Mouse (Mus musculus): ENCODE results near the gene Tchhl1. TPM values are rescaled to one million over a fixed set of nuclear protein-coding genes. Genes with fewer than 3 reads are reported as not detected.

The Tchhl1 gene
- total RNA-seq (2014; rRNA removed; ENCODE audit: low replicate concordance) (not detected in 2 replicates), polyA plus RNA-seq (2015; fragmentation: Nextera tagmentation; extraction: Ambion mirVana) (not detected in 2 replicates)

- Histone ChIP-seq H3K9me3 (replicated peaks; ENCODE audit: control insufficient read depth, low read length) (no peaks in the 10 kb centered on the region), H3K4me1 (ENCODE audit: control insufficient read depth, insufficient read depth) (0 out of 2 replicates have a peak, but pooled peaks cover 6% of the 10 kb centered on the region), H3K36me3 (replicated peaks; ENCODE audit: control insufficient read depth, insufficient read depth, low read length) (no peaks in the 10 kb centered on the region), H3K9ac (replicated peaks; ENCODE audit: low read depth, low read length) (no peak within 1 kb of the TSS), H3K4me3 (ENCODE audit: low read depth, low read length) (no peak within 1 kb of the TSS), H3K27ac (ENCODE audit: low read depth) (no peak within 1 kb of the TSS), H3K4me2 (ENCODE audit: low read depth, low read length) (no peak within 1 kb of the TSS), H3K27me3 (ENCODE audit: control insufficient read depth, insufficient read depth, low read length) (no peaks in the 10 kb centered on the region)
- 63% methylated on average over 5 of the region's 5 CpGs for WGBS
- DNase-seq (ENCODE audit: low spot score): no peak
- ATAC-seq (ENCODE audit: insufficient read depth, low read depth): no peak
- TF ChIP-seq CTCF (IDR thresholded peaks at IDR 0.05; ENCODE audit: low read depth) (no peak), EP300 (IDR thresholded peaks at IDR 0.05; ENCODE audit: low read depth) (no peak)
Measured at GRCm38 (mm10) chr3:93468561-93468960, at the start of gene Tchhl1. Gene Tchhl1 (plus strand): TSS chr3:93468754.

DNA sequence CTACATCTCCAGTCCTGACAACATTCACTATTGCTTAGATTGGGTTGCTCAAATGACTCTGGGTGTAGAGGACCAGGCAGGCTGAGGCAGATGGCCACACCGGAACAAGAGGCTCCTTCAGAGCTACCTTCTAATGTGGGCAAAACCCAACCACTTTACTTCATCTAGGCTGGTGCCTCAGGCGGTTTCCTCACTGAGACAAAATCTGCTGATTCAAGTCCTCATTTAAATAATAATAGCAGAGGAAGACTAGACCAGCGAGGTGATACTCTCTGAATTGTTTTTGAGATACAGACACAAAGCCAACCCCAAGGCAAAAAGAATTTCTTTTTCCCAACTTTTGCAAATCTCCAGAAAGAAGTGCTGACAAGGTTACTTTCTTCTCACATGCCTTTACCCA is 36.9 kb upstream of the Tchhl1 start:
- WGBS: 54% methylated on average over 3 of the region's 3 CpGs
- no peaks in the 10 kb centered on the region for H3K9me3 ChIP-seq (replicated peaks; ENCODE audit: control insufficient read depth, low read length)
- ATAC-seq (ENCODE audit: insufficient read depth, low read depth): no peak

DNA sequence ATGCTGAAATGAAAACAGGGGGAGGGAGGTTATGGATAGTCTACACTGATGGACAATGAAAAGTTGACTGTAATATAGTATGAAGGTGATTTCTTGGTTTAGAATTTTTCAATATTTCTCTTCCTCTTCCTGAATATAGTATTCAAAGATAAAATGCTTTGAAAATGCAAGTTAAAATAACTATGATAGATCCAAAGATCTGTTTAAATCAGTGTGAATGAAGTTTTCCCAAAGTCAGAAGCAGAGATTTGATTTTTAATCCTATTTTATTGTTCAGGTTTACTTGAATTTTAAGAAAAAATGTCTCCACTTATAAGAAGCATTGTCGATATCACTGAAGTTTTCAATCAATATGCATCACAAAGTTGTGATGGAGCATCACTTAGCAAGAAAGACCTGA is 26.5 kb upstream of the Tchhl1 start, which contains the start of gene Tchh:
Gene Tchh, plus strand, starts transcription at position 301 of the 400 bp plus-strand sequence.
- Histone ChIP-seq H3K4me1 (ENCODE audit: control insufficient read depth, insufficient read depth) (peaks cover 10% of the 10 kb centered on the region), H3K27ac (ENCODE audit: low read depth) (no peak within 1 kb of the TSS), H3K9ac (replicated peaks; ENCODE audit: low read depth, low read length) (no peak within 1 kb of the TSS), H3K4me2 (ENCODE audit: low read depth, low read length) (no peak within 1 kb of the TSS), H3K27me3 (ENCODE audit: control insufficient read depth, insufficient read depth, low read length) (peaks cover 51% of the 10 kb centered on the region), H3K36me3 (replicated peaks; ENCODE audit: control insufficient read depth, insufficient read depth, low read length) (no peaks in the 10 kb centered on the region), H3K4me3 (ENCODE audit: low read depth, low read length) (peak within 1 kb of the TSS; percentile 57; the same call in 1 of the 2 replicates), H3K9me3 (replicated peaks; ENCODE audit: control insufficient read depth, low read length) (no peaks in the 10 kb centered on the region)
- DNase-seq (ENCODE audit: low spot score) (no peak), ATAC-seq (ENCODE audit: insufficient read depth, low read depth) (no peak)
- 79% methylated on average over 1 of the region's 1 CpGs for WGBS
- TF ChIP-seq EP300 (IDR thresholded peaks at IDR 0.05; ENCODE audit: low read depth) (no peak), CTCF (IDR thresholded peaks at IDR 0.05; ENCODE audit: low read depth) (no peak)

More for the DNA sequence above, 36.9 kb upstream of the Tchhl1 start:
- no peaks in the 10 kb centered on the region for H3K4me1 ChIP-seq (ENCODE audit: control insufficient read depth, insufficient read depth)
- H3K4me3 ChIP-seq (ENCODE audit: low read depth, low read length): no peak overlapping the region
- no peak for TF ChIP-seq EP300 (IDR thresholded peaks at IDR 0.05; ENCODE audit: low read depth)
- no peak for TF ChIP-seq CTCF (IDR thresholded peaks at IDR 0.05; ENCODE audit: low read depth)
- H3K27ac ChIP-seq (ENCODE audit: low read depth): no peak overlapping the region
- H3K36me3 ChIP-seq (replicated peaks; ENCODE audit: control insufficient read depth, insufficient read depth, low read length): no peaks in the 10 kb centered on the region
- H3K4me2 ChIP-seq (ENCODE audit: low read depth, low read length): no peak overlapping the region
- H3K9ac ChIP-seq (replicated peaks; ENCODE audit: low read depth, low read length): no peak overlapping the region
- no peak for DNase-seq (ENCODE audit: low spot score)
- no peaks in the 10 kb centered on the region for H3K27me3 ChIP-seq (ENCODE audit: control insufficient read depth, insufficient read depth, low read length)

GRCm38 (mm10) chr3:93443501-93444101 is 25.0 kb upstream of the Tchhl1 start:
- TF ChIP-seq EP300 (IDR thresholded peaks at IDR 0.05; ENCODE audit: low read depth): no peak
- no peak for TF ChIP-seq CTCF (IDR thresholded peaks at IDR 0.05; ENCODE audit: low read depth)
- DNase-seq (ENCODE audit: low spot score): no peak
- ATAC-seq (ENCODE audit: insufficient read depth, low read depth): no peak
- H3K27me3 ChIP-seq (ENCODE audit: control insufficient read depth, insufficient read depth, low read length): peaks cover 60% of the 10 kb centered on the region
- no peak overlapping the region for H3K27ac ChIP-seq (ENCODE audit: low read depth)
- WGBS: under 1% methylated on average over 38 of the region's 38 CpGs
- H3K4me1 ChIP-seq (ENCODE audit: control insufficient read depth, insufficient read depth): peaks cover 13% of the 10 kb centered on the region
- H3K4me2 ChIP-seq (ENCODE audit: low read depth, low read length): peak overlapping the region; percentile 81
- H3K9me3 ChIP-seq (replicated peaks; ENCODE audit: control insufficient read depth, low read length): no peaks in the 10 kb centered on the region
- no peak overlapping the region for H3K9ac ChIP-seq (replicated peaks; ENCODE audit: low read depth, low read length)
- H3K4me3 ChIP-seq (ENCODE audit: low read depth, low read length): peak overlapping the region; percentile 57
- no peaks in the 10 kb centered on the region for H3K36me3 ChIP-seq (replicated peaks; ENCODE audit: control insufficient read depth, insufficient read depth, low read length)

DNA sequence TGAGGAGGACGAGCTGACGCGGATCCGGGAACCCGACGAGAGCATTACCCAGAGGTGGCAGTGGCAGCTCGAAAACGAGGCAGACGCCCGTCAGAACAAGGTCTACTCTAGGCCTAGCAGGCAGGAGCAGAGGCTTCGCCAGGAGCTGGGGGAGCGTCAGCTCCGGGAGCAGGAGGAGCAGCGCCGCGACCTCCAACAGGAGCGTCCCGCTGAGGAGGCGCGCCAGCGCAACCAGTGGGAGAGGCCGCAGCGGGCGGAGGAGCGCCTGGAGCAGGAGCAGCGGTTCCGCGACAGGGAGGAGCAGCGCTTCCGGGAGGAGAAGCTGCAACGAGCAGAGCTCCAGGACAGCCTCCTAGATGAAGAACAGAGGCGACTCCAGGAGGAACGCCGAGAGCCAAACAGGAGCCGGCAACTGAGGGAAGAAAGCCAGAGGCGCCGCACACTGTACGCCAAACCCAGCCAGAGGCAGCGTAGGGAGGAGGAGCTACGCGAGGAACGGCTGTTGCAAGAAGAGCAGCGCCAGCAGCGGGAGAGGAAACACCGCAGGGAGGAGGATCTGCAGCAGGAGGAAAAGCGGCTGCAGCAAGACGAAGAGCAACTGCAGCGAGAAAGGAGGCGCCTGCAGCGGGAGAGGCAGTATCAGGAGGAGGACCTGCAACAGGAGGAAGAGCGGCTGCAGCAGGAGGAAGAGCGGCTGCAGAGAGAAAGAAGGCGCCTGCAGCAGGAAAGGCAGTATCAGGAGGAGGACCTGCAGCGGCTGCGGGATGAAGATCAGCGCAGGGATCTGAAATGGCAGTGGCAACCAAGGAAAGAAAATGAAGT is 24.0 kb upstream of the Tchhl1 start:
- H3K27ac ChIP-seq (ENCODE audit: low read depth): no peak overlapping the region
- DNase-seq (ENCODE audit: low spot score): peak; percentile 61
- peak; percentile 79 for ATAC-seq (ENCODE audit: insufficient read depth, low read depth)
- peaks cover 13% of the 10 kb centered on the region for H3K4me1 ChIP-seq (ENCODE audit: control insufficient read depth, insufficient read depth)
- H3K36me3 ChIP-seq (replicated peaks; ENCODE audit: control insufficient read depth, insufficient read depth, low read length): no peaks in the 10 kb centered on the region
- no peak overlapping the region for H3K9ac ChIP-seq (replicated peaks; ENCODE audit: low read depth, low read length)
- WGBS: 1% methylated on average over 56 of the region's 56 CpGs
- H3K27me3 ChIP-seq (ENCODE audit: control insufficient read depth, insufficient read depth, low read length): peaks cover 57% of the 10 kb centered on the region
- TF ChIP-seq EP300 (IDR thresholded peaks at IDR 0.05; ENCODE audit: low read depth) (no peak), CTCF (IDR thresholded peaks at IDR 0.05; ENCODE audit: low read depth) (no peak)
- H3K4me3 ChIP-seq (ENCODE audit: low read depth, low read length): peak overlapping the region; percentile 57
- H3K9me3 ChIP-seq (replicated peaks; ENCODE audit: control insufficient read depth, low read length): no peaks in the 10 kb centered on the region
- peak overlapping the region; percentile 81 for H3K4me2 ChIP-seq (ENCODE audit: low read depth, low read length)

Data from heart, postnatal 0 days (tissue).